Mouse (Mus musculus): ENCODE data around the gene Dcst2. TPM values are rescaled to one million over a fixed set of nuclear protein-coding genes. Genes with fewer than 3 reads are reported as not detected.

The Dcst2 gene
- polyA plus RNA-seq, 1 experiment from 2014 or later = 0.34 TPM

DNA sequence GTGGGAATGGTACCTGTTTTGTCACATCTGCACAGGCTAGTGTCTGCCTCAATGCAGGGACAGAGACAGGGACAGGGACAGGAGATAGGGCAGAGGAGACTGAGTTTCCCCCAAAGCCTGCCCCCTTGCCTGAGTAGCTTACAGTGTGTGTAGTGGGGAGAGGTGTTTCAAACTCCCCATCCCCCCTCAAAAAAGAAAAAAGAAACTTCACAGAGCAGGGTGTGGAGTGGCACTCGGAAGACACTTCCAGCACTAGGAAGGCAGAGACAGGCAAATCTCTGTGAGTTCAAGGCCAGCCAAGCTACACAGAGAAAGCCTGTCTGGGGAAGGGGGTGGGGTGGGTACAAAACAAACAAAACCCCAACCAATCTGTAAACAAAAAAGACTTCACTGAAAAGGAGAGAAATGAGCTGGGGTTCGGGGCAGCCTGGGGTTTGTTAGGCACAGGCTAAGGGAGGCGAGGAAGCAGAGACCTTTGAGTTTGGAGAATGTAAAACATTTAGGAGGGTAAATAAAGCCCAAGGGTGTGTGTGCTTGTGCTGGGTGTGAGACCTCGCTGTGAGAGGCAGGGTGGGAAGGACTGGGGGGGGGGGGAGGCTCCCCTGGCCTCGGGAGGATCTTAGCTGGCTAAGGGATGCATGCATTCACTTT, 11.9 kb downstream of the Dcst2 start:
- Histone ChIP-seq H3K27me3 (no peaks in the 10 kb centered on the region), H3K4me1 (replicated peaks) (peaks cover 11% of the 10 kb centered on the region), H3K9ac (no peak overlapping the region), H3K27ac (replicated peaks) (no peak overlapping the region), H3K9me3 (no peaks in the 10 kb centered on the region), H3K4me2 (no peak overlapping the region), H3K4me3 (no peak overlapping the region), H3K36me3 (no peaks in the 10 kb centered on the region)
- 47% methylated on average over 5 of the region's 5 CpGs for WGBS
- no peak for ATAC-seq (ENCODE audit: low FRiP score, low read depth)

DNA sequence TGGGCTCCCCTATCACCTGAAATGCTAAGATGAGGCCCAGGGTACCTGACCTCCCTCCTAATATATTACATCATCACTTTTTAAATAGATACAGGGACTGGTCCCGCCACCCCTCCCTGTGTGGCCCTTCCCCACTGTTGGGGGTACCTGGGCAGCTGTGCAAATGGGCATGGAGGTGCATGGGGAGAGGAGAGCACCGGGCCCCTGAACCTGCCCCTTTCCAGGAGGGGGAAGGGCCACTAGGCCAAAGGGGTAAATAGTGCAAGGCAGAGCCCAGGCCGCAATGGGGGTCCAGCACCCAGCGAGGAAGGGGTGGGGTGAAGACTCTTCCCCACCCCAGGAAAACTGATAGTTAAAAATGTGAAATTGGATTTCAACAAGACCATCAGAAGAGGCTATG, 16.1 kb downstream of the Dcst2 start:
- Histone ChIP-seq H3K9ac (no peak overlapping the region), H3K36me3 (no peaks in the 10 kb centered on the region), H3K27ac (replicated peaks) (no peak overlapping the region), H3K9me3 (no peaks in the 10 kb centered on the region), H3K4me2 (peak overlapping the region; percentile 86), H3K4me1 (replicated peaks) (peaks cover 15% of the 10 kb centered on the region), H3K4me3 (no peak overlapping the region), H3K27me3 (no peaks in the 10 kb centered on the region)
- peak; percentile 9; the same call in 1 of the 2 replicates for ATAC-seq (ENCODE audit: low FRiP score, low read depth)
- 69% methylated on average over 4 of the region's 4 CpGs for WGBS

- Histone ChIP-seq H3K9ac (peak overlapping the region; percentile 57), H3K36me3 (no peaks in the 10 kb centered on the region), H3K27me3 (no peaks in the 10 kb centered on the region), H3K4me2 (peak overlapping the region; percentile 86), H3K4me1 (replicated peaks) (peaks cover 15% of the 10 kb centered on the region), H3K4me3 (peak overlapping the region; percentile 48), H3K27ac (replicated peaks) (no peak overlapping the region; the same call in 1 of the 2 replicates), H3K9me3 (no peaks in the 10 kb centered on the region)
- peak; percentile 89 for ATAC-seq (ENCODE audit: low FRiP score, low read depth)
- WGBS = under 1% methylated on average over 24 of the region's 29 CpGs
Observed at GRCm38 (mm10) chr3:89378394-89379067, 16.8 kb downstream of the Dcst2 start.

DNA sequence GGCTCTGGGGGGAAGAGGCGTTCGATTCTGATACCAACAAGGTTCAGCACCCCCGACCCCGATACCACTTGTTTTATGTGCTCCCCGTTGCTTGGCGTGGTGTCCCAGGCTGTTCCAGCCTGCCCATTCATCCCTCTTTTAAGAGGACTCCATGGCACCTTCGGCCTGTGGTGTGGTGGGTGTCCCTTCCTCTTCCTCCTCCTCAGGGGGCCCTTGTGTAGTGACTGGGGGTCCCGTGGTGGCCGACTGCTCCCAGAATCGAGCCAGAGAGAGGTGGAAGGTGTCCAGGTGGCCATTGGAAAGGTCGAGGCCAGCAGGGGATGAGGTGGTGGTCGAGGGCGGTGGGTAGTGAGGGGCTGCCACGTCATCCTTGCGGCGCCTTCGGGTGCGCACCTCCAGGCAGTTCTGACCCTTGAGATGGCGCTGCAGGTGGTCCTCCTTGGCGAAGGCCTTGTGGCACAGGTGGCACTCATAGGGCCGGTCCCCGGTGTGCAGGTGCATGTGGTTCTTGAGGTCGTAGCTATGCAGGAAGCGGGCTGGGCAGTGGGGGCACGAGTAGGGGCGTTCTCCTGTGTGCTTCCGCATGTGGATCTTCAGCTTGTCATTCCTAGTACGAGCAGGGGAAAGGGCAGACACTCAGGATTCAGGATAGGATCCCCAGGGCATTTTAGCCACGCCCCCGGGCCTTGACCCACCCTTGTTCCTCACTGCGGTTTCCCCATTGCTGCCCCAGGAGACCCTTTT, 17.8 kb downstream of the Dcst2 start:
- H3K4me2 ChIP-seq = peak overlapping the region; percentile 86
- no peak overlapping the region for H3K4me3 ChIP-seq
- H3K4me1 ChIP-seq (replicated peaks) = peaks cover 15% of the 10 kb centered on the region
- H3K9me3 ChIP-seq = no peaks in the 10 kb centered on the region
- no peak for ATAC-seq (ENCODE audit: low FRiP score, low read depth)
- H3K27ac ChIP-seq (replicated peaks) = no peak overlapping the region
- H3K36me3 ChIP-seq = no peaks in the 10 kb centered on the region
- H3K27me3 ChIP-seq = no peaks in the 10 kb centered on the region
- 86% methylated on average over 31 of the region's 31 CpGs for WGBS
- H3K9ac ChIP-seq = no peak overlapping the region

DNA sequence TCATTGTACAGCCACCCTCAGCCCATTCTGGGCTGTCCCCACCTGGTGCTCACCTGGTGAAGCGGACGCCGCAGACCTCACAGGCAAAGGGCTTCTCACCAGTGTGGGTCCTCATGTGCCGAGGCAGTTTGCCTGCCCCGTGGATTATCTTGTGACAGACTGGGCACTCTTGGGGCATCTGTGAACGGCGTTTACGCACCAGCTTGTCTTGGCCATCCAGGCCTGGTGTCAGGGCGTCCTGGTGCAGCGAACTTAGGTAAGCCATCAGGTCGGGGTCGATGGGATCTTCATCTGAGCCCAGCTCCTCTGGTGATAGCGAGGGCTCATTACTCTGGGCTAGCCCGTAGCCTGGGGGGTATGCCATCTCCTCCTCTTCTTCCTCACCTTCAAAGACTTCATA, 18.5 kb downstream of the Dcst2 start:
- no peak overlapping the region for H3K9ac ChIP-seq
- H3K4me3 ChIP-seq = no peak overlapping the region
- no peaks in the 10 kb centered on the region for H3K36me3 ChIP-seq
- 97% methylated on average over 14 of the region's 14 CpGs for WGBS
- ATAC-seq (ENCODE audit: low FRiP score, low read depth) = no peak
- H3K4me1 ChIP-seq (replicated peaks) = peaks cover 15% of the 10 kb centered on the region
- no peaks in the 10 kb centered on the region for H3K9me3 ChIP-seq
- H3K27me3 ChIP-seq = no peaks in the 10 kb centered on the region
- H3K27ac ChIP-seq (replicated peaks) = no peak overlapping the region
- no peak overlapping the region for H3K4me2 ChIP-seq

GRCm38 (mm10) chr3:89380711-89381110, 18.9 kb downstream of the Dcst2 start:
- H3K4me3 ChIP-seq = no peak overlapping the region
- no peak for ATAC-seq (ENCODE audit: low FRiP score, low read depth)
- WGBS = 94% methylated on average over 18 of the region's 18 CpGs
- H3K9me3 ChIP-seq = no peaks in the 10 kb centered on the region
- peaks cover 15% of the 10 kb centered on the region for H3K4me1 ChIP-seq (replicated peaks)
- H3K4me2 ChIP-seq = no peak overlapping the region
- no peaks in the 10 kb centered on the region for H3K27me3 ChIP-seq
- H3K9ac ChIP-seq = no peak overlapping the region
- no peak overlapping the region for H3K27ac ChIP-seq (replicated peaks)
- H3K36me3 ChIP-seq = no peaks in the 10 kb centered on the region

DNA sequence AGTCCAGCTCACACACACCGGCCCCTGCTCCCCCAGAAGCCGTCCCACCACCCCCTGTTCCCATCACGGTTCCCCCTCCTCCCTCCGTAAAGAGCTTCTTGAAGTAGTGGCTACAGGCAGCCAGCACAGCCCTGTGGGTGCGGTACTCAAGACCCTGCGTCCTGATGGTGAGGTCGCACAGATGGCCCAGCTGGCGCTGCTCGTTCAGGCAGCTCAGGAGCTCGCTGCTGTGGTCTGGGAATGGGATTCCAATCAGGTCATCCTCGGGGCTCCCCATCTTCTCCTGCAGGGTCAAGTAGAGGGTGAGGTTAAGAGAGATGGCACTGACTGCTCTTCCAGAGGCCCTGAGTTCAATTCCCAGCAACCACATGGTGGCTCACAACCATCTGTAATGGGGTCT, 19.5 kb downstream of the Dcst2 start:
- Histone ChIP-seq H3K4me3 (no peak overlapping the region), H3K4me2 (no peak overlapping the region), H3K27me3 (no peaks in the 10 kb centered on the region), H3K9ac (no peak overlapping the region), H3K36me3 (no peaks in the 10 kb centered on the region), H3K9me3 (no peaks in the 10 kb centered on the region), H3K27ac (replicated peaks) (no peak overlapping the region), H3K4me1 (replicated peaks) (peaks cover 15% of the 10 kb centered on the region)
- 85% methylated on average over 11 of the region's 11 CpGs for WGBS
- ATAC-seq (ENCODE audit: low FRiP score, low read depth) = no peak

DNA sequence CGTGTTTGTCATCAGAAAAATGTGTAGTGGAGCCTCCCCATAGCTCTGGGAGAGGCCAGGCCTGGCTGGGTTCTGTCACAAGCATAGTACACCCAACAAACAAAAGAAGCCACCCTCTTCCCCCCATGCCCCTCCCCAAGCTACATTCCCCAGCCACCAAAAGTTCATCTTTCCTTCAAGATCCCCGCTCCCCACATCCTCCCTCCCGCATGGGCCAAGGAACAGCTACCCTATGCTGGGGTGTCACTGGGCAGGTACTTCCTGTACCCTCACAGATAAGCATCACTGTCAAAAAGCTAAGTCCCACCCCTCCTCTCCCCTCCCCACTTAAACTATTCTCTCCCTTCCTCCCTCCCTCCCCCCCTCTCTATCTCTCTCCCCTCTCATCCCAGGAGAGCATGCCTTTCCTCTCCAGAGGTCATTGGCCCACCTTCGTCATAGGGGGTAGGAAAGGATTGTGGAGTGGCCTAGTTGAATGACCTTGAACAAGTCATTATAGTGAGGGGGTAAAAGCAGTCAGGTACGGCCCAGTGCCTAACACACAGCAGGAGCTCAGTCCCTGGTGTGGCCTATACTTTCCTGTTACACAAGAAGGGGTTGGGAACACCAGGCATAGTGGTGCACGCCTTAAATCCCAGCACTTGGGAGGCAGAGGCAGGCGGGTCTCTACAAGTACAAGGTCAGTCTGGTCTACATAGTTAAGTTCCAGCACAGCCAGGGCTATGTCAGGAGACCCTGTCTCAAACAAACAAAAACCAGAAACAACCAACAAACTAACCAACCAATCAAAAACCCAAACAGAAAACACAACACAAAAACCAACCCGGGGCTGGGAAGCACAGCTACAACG, 20.5 kb downstream of the Dcst2 start:
- no peak for ATAC-seq (ENCODE audit: low FRiP score, low read depth)
- 87% methylated on average over 9 of the region's 9 CpGs for WGBS
- H3K4me1 ChIP-seq (replicated peaks) = peaks cover 15% of the 10 kb centered on the region
- no peak overlapping the region for H3K4me3 ChIP-seq
- no peaks in the 10 kb centered on the region for H3K36me3 ChIP-seq
- H3K4me2 ChIP-seq = no peak overlapping the region
- H3K9me3 ChIP-seq = no peaks in the 10 kb centered on the region
- H3K27me3 ChIP-seq = no peaks in the 10 kb centered on the region
- H3K27ac ChIP-seq (replicated peaks) = no peak overlapping the region
- no peak overlapping the region for H3K9ac ChIP-seq

- no peaks in the 10 kb centered on the region for H3K36me3 ChIP-seq
- no peak overlapping the region for H3K9ac ChIP-seq
- no peaks in the 10 kb centered on the region for H3K9me3 ChIP-seq
- H3K27ac ChIP-seq (replicated peaks) = no peak overlapping the region
- no peak overlapping the region for H3K4me2 ChIP-seq
- ATAC-seq (ENCODE audit: low FRiP score, low read depth) = no peak
- H3K4me1 ChIP-seq (replicated peaks) = peaks cover 11% of the 10 kb centered on the region
- H3K27me3 ChIP-seq = no peaks in the 10 kb centered on the region
- H3K4me3 ChIP-seq = no peak overlapping the region
- WGBS = 89% methylated on average over 5 of the region's 5 CpGs
Observed at GRCm38 (mm10) chr3:89382950-89383349, 21.2 kb downstream of the Dcst2 start.

DNA sequence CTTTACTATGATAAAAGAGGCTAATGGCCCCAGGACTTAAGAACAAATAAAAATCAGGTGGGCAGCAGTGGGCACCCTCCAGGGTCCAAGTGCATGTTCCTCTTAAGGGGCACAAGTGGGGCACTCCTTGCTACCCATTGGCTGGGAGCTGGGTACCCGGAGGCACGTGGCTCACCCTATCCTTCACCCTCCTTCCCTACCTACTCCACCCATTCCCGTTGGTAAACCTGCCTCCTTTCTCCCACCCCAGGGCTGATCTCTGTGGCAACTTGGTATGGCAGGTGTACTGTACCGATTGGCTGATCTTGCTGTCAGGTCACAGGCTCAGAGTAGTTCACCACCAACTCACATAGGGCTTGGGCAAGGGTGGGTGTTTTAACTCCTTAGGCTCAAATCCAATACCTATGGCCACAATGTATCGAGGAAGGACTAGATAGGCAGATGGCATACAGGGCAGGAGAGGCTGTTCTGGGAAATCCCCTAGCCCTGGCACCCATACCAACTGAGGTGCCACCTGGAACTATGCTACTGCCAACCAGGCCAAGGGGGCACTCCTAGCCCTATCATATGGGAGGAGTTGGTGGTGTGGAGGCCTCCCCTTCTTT, 22.0 kb downstream of the Dcst2 start:
- Histone ChIP-seq H3K27me3 (no peaks in the 10 kb centered on the region), H3K9ac (no peak overlapping the region), H3K36me3 (no peaks in the 10 kb centered on the region), H3K4me2 (no peak overlapping the region), H3K4me1 (replicated peaks) (peaks cover 6% of the 10 kb centered on the region), H3K27ac (replicated peaks) (no peak overlapping the region), H3K4me3 (no peak overlapping the region), H3K9me3 (no peaks in the 10 kb centered on the region)
- no peak for ATAC-seq (ENCODE audit: low FRiP score, low read depth)
- WGBS = 87% methylated on average over 5 of the region's 5 CpGs

DNA sequence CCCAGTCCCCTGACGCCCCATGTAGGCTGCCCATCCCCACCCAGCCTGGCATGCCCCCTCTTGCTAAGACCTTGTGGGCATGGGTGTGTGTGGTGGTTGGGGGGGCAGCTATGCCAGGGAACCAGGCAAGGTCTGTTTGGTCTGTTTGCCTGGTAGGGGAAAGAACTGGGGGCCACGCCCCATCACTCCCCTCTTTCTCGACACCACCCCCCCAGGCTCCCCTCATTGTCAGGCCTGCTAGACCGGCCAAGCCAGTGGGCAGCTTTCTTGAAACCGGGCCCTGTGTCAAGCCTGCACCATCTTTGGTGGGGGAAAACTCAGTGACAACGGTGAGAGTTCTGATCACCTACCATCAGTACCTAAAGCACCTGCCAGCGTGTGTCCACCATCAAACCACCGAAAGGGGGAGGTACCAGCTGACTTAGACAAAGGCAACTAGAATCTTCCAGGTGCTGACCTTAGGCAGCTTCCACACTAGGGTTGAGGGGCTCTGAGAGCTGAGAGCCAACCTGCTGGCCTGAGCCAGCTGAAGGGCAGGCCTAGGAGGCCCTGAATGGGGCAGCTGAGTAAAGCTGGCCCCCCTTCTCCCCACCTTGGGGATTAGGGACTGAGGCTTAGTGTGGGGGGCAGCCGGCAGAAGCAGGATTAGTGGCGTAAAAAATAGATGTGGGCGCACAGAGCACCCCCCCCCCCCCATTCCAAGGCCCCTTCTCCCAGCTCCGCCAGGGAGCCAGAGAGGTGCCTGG, 22.7 kb downstream of the Dcst2 start:
- Histone ChIP-seq H3K27me3 (no peaks in the 10 kb centered on the region), H3K27ac (replicated peaks) (no peak overlapping the region), H3K4me1 (replicated peaks) (peaks cover 3% of the 10 kb centered on the region; the same call in 1 of the 2 replicates), H3K36me3 (no peaks in the 10 kb centered on the region), H3K4me3 (no peak overlapping the region), H3K4me2 (no peak overlapping the region), H3K9me3 (no peaks in the 10 kb centered on the region), H3K9ac (no peak overlapping the region)
- WGBS = 71% methylated on average over 10 of the region's 12 CpGs
- no peak for ATAC-seq (ENCODE audit: low FRiP score, low read depth)
